Mouse (Mus musculus) spleen, embryonic (tissue): ENCODE results near the gene Samd14.

Experiments
- CTCF ChIA-PET: fragments of 350-600 bp; sonication (Branson Sonifier 250); formaldehyde crosslinking; loops from one replicate; lab custom pipeline; 2022; lab: Charles Lee

The Samd14 gene

DNA sequence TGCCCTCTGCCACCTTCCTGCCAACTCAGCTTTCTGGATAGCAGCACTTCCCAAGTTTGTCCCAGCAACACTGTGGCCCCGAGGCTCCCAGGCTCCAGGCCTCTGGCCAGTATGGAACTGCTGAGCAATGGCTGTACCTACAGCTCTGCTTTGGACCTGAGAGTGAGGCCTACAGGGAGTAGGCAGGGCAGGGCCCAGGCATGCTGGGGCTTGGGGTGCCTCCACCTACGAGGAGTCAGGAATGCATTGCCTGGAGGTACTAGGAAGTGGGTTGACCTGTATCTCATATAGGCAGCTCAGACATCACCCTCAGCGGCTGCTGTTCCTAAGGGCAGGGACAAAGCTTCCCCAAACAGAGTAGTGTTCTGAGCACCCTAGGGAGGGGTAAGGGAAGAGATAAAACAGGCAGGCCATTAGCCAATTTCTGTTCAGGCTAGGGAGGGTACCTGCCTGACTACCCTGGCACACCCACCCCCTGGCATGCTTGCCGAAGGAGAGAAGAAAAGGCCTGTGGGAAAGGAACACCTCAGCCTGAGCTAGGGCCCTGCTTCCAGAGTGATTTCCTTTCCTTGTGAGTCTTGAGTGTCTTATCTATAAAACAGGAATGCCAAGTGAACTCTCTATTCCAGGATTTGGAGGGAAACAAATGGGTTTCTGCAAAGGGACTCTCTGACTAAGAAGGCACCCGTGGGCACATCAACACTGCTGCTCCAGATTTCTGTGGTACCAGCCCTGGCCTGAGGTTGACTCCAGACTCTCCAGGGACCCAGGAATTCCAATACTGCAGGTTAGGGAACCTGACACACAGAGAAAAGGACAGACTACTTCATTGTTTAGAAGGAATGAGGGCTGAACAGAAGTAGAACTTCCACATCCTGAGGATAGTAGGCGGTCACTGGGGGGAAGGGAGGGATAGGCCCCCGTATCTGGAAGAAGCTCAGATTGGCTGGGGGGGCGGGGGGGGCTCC, 60.7 kb downstream of the Samd14 start:
- CTCF ChIA-PET: interaction anchor here (0.6 kb wide), 1 partner anchor 227 kb away, joined by 3 read pairs; no protein-coding TSS in a partner anchor

DNA sequence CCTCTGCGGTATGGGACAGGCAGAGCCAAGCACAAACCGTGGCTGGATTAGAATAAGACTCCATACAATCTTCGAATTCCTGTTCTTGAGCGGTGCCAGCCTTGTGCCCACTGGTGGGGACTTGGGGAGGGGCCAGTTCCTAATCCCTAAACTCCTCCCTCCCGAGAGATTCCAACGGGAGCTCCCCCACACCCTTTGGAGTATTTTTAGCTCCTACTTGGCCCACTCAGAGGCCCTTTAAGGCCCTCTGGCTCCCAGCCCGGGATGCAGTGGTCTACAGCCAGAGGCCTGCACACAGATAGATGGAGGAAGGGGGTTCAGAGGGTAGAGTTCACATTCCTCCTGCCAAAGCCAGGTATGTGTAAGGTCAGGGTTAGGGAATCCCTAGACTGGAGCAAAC, 61.6 kb downstream of the Samd14 start:
- CTCF ChIA-PET: no interaction called here

DNA sequence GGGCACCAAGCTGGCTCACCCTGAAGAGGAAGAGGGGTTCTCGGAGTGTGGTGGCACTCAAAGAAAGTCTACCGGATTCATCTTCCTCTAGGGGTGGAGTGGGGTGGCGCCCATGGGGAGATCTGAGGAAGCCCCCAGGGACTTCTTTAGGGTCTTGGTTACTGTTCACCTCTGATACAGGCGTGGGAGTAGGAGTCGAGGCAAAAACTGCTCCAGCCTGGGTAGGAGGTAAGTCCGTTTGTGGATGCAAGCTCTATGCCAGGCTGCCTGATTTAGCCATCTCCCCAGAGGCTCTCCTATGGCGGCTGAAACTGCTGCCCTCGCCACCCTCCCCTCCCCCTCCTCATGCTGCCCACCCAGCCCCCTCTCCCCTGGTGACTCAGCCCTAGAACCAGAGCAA, 62.5 kb downstream of the Samd14 start:
- CTCF ChIA-PET: no interaction called here

DNA sequence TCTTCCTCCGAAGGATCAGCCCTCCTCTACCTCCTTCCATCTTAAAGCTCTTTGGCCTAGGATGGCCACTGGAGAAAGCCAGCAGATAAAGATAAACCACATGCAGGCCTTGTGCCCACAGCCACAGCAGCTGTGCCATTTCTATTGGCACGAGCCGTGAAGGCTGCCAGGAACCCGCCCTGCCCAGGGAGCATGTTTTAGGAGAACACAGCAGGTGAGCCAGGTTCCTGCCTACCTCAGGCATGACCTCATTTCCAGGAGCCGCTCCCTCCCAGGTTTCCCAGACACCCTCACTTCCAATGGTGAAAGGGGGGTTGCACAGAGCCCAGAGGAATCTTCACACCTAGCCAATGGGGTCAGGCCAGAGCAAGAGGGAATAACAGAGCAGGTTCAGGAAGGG, 63.1 kb downstream of the Samd14 start:
- CTCF ChIA-PET: no interaction called here

DNA sequence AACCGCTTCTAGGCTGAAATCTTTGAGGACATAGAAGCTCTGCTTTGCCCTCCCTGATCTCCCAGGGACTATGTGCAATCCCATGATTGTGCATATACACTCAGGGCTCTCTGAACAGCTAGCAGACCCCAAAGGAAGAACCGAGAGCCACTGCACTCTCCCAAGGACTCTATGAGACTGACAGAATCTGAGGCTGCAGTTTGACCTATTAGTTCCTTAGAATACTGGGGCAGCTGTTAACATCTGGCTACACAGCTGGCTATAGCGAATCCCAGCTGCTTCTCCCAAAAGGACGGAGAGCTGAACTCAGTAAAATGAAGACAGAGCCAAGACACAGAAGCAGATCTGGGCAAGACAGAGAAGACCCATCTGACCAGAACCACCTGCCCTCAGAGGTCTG, 64.2 kb downstream of the Samd14 start:
- CTCF ChIA-PET: no interaction called here

DNA sequence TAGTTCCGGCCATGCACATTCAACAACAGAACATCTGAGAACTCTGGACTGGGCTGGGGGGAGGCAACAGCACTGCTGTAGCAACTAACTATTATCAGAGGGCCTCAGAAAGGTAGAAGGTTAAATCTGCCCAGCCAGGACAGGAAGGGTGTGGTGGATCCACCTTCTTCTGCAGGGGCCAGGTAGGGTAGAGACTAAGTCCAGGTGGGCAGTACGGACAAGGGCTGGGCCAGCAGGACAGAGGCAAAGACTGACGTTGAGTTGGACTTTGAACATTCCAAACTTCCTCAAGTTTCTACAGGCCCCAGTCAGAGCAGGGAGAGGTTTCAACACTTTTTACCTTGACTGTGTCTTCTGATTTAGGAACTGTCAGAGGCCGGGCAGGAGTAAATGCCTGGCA, 65.0 kb downstream of the Samd14 start:
- CTCF ChIA-PET: interaction anchor here (0.5 kb wide), 1 partner anchor 28 kb away, joined by 3 read pairs; no protein-coding TSS in a partner anchor

DNA sequence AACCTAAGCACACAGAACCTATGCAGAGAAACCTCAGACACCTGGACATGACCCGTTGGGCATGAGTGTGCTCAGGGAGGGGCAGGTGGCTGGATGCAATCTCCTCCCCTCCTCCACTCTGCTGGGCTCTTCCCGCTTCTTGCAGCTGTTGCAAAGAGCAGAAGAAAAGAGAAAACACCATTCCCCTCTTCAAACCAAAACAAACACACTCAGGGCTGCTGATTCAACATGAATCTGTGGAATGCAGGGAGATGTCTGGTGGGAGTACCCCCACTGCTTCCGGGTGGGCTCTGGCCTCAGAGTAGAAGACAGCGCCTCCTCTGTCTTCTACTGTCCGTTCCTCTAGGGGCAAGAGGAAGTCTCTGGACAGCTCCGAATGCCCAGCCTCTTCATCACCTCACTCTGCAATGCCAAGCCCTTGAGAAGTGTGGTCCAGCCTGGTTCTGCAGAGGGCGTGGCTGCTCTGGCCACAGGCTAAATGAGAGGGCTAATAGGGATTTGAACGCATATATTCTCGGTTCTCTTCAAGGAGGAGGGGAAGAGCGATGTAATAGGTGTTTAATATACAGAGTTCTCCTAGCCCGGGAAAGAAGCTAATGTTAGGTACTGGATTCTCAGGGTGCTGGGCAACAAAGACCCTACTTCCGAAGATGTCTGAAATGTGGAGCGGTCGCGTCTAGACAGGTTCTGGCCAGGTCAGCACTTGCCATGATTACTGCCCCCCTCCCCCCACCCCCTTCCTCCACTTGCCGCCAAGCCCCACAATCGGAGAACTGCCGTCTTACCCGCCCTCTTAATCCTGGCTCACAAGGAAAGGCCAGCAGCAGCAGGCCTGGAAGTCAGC, 65.7 kb downstream of the Samd14 start:
- CTCF ChIA-PET: no interaction called here
